Mouse (Mus musculus): ENCODE data around the gene 1300017J02Rik.

DNA sequence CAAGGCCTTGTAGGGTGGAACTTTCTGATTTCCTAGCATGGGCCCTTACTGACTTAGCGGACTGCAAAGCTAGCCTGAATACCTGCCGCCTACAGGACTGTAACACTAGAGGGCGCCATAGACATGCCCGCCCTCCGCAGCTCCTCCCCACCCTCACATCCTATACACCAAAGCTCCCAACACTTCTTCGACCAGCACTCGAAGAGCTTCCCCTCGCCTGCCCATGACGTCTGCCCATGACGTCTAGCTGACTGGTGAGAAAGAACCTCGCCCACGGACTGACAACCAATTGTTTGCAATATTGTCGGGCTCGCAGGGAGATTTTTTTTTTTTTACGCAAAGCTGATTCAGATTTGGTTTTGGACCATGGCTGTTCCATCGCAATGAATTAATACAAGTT, 97.0 kb downstream of the 1300017J02Rik start:
- TF ChIP-seq CTCF (conservative IDR thresholded peaks at IDR 0.05; ENCODE audit: low read length): peak; percentile 65
- TF ChIP-seq NANOG (IDR thresholded peaks at IDR 0.05; ENCODE audit: borderline replicate concordance, low read length): no peak
